Mouse (Mus musculus) spleen, postnatal 36 days (tissue): ENCODE results near the gene Gm9817.
A peak's percentile ranks its signal among the peaks of the same experiment; 100 is the strongest.
"Not testable (repeated sequence)": the region's sequence is repeated elsewhere in the genome, so short reads cannot be mapped to it uniquely, and the experiment has no call there.

ENCODE experiments used
- DNase-seq, 2 experiments: peaks; one replicate each; pipeline ENCODE4 v3.0.0; 2022; ENCODE audit warnings: low spot score in 2 of 2, mixed read lengths in 1 of 2

Gene Gm9817

GRCm38 (mm10) chr13:45078392-45078791 lies at the start of gene Gm9817:
TSS of gene Gm9817 (plus strand) at chr13:45078692.
- not testable (repeated sequence) for DNase-seq

GRCm38 (mm10) chr13:45029791-45030190 lies 48.7 kb upstream of the Gm9817 start:
- no peak for DNase-seq

DNA sequence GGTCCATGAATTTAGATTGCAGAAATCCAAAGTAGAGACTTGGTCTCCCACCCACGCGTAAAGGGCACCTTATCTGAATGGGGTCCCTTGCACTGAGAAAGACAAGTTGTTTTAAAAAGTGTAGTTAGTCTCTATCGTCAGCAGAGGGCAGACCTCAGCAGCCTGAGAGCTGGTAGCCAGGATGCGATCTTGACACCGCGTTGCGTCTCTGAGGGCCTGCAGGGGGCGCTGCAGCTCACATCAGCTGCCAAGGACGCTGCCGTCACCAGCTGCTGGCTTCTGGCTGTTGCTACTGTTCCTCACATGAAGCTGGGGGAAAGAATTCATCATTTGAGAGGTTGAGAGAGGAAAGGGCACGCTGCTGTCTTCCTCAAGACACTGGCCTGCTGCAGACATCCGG lies 47.7 kb upstream of the Gm9817 start:
- peak; percentile 80 to 84 for DNase-seq

DNA sequence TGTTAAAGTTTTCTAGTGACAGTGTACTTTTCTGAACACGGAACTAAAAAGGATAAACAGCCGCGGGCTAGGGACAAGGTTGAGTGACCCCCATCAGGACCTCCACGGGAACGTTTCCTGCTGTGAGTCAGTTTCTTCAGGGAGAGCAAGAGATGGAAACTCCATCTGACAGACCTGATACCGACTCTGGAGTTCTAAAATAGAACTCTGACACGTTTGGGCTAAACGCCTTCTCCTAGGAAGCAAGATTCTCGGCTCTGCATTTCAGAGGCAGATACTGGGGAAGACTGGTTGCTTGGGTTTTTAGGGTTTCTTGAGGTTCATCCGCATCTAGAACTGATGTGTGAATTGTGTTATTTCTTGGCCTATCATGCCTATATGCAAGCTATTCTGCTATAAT lies 47.2 kb upstream of the Gm9817 start:
- no peak for DNase-seq

DNA sequence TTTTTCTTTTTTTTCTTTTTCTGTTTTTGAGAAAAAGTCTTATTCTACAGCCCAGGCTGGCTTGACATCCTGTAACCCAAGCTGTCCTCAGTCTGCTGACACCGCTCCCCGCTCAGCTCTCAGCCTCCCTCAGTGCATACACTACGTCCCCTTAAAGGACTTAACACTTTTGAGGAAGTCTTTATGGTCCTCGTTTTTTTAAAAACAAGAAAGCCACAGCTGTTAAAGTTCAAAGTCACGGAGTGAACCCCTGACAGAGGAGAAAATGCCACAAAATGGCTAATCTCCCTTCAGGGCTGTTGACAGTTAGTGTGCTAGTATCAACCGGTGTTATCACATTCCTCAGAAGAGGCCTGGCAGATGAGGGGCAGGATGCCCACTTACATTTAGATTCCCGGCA lies 46.7 kb upstream of the Gm9817 start:
- DNase-seq: peak in 1 of 2 experiments; percentile 22

DNA sequence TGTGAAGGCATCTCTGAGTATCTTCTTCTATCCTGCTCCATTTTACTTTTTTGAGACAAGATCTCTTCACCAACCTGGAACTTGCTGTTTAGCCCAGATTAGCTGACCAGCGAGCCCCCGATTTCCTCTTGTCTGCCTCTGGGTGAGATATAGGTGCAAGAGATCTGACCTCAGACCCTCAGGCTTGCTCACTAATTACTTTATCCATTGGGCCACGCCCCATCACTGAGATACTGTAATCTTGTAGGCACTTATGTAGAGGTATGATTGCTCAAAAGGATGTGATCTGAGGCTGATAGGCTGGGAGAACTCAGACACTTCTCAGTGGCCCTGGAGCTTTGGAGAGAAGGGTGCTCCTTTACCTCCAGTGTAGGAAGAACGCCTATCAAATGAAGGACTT lies 46.0 kb upstream of the Gm9817 start:
- no peak for DNase-seq

- DNase-seq: no peak
Measured at GRCm38 (mm10) chr13:45033360-45033759, 45.1 kb upstream of the Gm9817 start.

DNA sequence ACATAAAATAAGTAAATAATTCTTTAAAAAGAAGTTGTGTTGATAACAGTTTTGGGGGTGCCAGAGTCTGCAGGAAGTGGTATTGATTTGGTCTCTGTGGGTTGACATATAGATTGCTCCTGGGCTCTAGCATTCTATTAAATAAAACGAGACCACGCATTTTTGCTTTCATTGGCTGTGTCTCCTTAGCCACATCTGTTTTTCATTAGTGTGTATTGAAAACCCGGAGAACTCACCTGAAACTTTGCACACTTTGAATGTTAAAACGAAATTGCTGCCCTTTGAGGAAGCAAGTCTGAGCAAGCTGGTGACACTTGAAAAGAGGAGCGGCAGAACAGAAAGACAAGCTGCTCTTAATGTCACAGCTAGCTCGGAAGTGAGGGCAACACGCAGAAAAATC lies 43.7 kb upstream of the Gm9817 start:
- DNase-seq: no peak

DNA sequence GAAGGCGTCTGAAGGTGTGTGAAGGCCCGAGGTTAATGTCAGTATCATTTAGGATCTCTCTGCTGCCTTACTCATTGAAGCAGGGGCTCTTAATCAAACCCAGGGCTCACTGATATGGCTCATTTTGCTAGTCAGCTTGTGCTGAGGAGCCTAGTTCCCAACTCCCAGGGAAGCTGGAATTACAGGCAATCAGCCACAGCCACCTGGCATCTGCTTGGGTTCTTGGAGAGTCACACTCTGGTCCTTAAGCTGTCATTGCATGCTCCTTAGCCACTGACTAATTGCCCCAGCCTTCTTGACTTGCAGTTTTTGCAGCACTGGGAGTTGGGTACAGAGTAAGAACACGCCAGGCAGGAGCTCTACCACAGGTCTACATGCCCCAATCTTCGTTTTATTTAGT lies 42.1 kb upstream of the Gm9817 start:
- DNase-seq: no peak

GRCm38 (mm10) chr13:45040195-45040594 lies 38.3 kb upstream of the Gm9817 start:
- no peak for DNase-seq

- DNase-seq: no peak
Measured at GRCm38 (mm10) chr13:45040741-45041140, 37.8 kb upstream of the Gm9817 start.

GRCm38 (mm10) chr13:45043466-45043865 lies 35.0 kb upstream of the Gm9817 start:
- no peak for DNase-seq

DNA sequence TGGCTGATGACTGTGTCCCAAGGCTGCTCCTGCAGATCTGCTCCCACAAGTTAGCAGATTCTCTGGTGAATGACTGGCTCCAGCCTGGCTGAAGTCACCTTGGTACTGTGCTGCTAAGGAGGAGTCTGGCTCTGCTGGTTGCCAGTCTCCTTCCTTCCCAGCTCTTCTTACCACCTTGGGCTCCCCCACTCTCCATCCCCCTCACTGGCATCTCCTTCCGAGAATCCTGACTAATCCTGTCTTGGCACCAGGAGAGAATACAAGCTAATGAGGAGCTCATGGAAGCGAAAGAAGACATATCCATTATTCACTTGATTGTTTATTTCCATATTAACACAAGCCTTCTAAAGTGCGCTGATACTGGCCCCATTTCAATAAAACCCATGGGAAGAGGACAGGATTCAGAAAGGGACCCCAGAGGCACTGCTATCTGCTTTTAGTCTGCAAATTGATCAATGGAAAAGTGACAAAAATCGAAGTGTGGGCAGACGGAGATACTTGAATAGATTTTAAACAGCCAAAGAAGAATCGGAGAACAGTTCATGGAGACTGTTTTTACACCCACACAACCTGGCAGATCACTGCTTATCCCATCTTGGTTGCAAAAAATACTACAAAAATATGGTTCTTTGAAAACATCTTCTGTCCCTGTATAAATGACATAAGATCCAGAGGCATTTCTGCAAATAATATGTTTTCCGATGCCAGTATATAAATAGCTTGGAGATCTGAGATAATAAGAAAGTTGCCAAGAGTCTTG lies 29.1 kb upstream of the Gm9817 start:
- no peak for DNase-seq

GRCm38 (mm10) chr13:45052805-45053204 lies 25.7 kb upstream of the Gm9817 start:
- DNase-seq: no peak

- no peak for DNase-seq
Measured at GRCm38 (mm10) chr13:45053843-45054242, 24.6 kb upstream of the Gm9817 start.

DNA sequence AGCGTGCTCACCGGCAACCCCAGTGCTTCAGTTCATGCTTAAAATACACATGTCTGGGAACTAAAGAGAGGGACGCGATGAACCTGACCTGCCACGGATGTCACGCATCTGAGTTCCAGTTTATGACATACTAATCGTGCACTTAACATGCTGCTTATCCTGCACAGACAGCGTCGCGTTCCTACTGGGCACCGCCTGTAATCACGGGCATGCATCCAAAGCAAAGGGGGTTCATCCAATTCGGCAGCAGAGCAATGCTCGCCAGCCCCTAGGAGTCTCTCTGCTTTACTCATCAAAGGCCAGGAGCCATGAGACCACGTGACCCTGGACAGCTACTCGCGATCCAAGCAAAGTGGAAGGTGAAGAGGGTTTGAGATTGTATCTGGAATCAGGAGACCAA lies 19.3 kb upstream of the Gm9817 start:
- no peak for DNase-seq

DNA sequence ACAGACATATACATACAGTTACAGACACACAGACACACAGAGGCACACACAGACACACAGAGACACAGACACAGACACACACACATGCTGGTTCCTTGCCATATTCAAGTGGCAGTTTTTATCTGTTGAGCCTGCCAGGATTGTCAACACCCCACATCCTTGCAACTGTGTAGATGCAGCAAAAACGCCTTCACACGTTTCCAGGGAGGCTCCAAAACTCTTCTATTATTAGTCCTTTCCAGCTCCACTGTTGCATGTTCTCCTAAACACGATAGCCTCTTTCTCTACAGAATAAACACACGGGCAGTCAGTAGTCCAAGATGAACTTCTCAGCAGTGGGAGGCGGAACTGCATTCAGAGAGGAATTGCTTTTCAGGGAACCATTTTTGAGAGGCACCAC lies 15.3 kb upstream of the Gm9817 start:
- DNase-seq: no peak

DNA sequence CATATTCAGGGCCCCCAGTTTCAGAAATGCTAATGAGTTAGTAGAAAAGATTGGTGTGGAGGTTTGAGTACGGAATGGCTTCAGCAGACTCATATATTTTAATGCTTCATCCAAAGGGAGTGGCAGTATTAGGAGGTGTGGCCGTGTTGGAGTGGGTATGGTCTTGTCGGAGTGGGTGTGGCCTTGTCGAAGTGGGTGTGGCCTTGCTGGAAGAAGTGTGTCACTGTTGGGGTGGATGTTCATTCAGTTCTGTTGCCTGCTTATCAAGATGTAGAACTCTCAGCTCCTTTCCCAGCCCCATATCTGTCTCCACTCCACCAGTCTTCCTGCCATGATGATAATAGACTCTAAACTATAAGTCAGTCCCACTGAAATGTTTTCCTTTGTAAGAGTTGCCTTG lies 13.5 kb upstream of the Gm9817 start:
- no peak for DNase-seq

DNA sequence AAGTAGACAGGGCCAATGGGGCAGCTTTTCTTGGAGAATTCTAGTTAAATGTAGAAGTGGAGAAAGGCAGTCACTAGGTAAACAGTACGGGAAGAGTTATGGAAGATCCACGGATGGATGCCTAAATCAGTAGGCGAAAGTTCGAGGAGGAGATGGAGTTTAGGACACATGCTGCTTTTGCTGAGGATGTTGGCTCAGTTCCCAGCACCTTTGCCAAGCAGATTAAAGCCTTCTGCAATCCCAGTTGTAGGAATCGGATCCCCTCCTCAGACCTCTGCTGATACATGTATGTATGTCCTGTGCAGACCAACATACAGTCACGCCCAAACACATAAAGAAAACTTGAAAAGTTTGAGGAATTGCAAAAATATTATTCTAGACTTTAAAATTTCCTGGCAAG lies 8.1 kb upstream of the Gm9817 start:
- DNase-seq: no peak

GRCm38 (mm10) chr13:45075012-45075411 lies 3.5 kb upstream of the Gm9817 start:
- DNase-seq: no peak

DNA sequence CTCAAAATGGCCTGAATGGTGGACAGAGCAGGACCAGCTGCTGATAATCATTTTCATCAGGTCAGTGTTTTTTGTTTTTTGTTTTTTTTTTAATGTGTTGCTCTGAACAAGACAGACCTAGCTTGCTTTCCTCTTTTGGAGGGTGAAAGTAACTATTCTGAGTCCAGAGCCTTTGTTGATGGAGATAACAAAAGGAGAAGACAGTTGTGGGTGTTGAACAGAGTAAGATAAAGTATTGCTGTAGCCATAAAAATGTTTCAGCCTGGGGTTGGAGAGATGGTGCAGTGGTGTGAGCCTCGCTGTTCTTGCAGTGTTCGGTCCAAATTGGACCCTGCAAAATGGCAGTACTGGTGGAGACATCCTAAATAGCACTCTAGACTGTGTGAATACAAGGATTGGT lies 2.8 kb upstream of the Gm9817 start:
- DNase-seq: no peak

DNA sequence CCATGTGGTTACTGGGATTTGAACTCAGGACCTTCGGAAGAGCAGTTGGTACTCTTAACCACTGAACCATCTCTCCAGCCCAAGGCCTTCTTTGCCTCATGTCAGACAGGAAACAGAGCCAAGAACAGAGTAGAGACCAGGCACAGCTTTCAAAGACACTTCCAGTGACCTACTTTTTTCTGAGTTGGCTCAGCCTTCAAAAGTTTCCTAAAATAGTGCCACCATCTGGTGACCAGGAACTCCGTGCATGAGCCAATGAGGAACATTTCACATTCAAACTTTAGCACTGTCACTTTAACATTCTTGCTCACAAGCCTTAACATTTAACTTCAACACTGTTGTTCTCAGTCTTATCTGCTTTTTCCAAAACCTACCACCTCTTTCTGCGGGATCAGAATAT lies 2.3 kb downstream of the Gm9817 start:
- DNase-seq: no peak

DNA sequence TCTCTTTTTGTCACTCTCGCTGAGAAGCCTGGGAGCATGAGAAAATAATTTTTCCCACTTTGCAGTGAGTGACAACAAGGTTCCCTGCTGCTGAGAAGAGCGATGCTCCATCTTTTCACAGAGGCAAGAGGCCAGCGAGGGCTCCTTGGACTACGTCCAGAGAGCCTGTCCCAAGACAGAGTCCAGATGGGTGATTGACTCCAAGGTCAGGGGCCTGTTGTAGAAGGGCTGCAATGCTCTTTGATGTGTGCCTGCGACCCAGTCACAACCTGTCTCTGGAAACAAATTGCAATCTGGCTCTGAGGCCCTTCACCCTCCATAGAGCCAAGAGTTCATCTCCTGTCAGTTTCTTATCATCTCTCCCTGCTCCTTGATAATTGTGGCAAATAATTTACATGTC lies 5.2 kb downstream of the Gm9817 start:
- no peak for DNase-seq

DNA sequence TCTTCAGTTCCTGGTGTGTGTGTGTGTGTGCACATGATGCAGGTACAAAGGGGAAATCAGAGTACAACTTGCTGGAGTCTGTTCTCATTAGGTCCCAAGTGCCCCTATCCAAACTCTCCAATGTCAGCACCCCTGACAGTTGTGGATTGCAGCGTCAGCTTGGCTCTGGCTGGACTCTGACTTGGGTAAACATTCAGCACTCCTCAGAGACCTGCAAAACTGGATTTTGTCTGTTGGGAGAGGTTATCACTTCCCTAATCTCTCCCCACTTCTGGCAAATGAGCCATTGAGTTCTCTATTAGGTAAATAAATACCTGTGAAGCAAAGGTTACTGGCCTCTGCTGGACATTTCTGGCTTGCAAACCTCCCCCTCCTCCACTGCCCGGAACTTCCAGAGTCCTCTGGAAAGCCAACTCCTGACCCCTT lies 10.3 kb downstream of the Gm9817 start:
- DNase-seq: no peak
